Mouse (Mus musculus): ENCODE data around the gene Nipsnap2.
"Not testable (repeated sequence)": the region's sequence is repeated elsewhere in the genome, so short reads cannot be mapped to it uniquely, and the experiment has no call there.

The Nipsnap2 gene

DNA sequence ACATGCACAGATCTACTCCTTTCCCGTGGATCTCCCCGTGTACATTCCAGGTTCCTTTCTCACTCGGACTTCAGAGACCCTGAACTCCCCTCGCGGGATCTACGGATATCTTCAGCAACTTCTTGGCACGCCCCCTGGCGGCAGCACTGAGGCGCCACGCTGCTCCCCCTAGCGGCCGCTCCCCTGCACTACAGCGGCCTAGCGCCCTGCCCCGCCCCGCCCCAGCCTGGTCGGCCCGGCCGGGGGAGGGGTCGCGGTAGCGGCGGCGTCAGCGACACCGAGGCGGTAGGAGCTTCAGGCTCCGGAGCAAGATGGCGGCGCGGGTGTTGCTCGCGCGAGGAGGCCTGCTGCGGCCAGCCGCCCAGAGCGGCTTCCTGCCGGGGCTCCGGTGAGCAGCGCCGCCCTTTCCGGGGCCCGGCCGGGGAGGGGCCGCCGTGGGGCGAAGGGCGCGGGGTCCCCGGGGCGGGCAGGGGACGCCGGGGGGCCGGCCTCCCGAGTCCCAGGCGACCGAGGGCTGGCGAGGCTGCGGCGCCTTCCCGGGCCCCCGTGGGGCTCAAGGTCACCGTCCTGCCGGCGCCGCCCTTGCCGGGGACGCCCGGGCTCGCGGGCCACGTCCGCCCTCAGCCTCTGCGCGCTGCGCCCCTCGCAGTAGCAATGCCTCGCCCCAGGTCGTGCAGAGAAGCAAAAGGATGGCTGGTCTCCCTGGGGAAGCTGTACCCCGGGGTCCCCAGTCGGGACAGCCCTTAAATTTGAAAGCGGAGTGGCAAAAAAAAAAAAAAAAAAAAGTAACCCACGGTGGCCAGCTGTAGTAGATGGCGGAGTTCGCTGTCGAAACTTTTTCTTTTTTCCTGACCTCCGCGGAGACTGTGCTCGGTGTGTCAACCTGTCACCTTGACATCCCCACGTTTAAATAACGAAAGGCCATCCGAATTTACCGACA lies at the start of gene Nipsnap2:
Gene Nipsnap2, plus strand, starts transcription at position 230 of the 940 bp plus-strand sequence.
- peak; percentile 94 for DNase-seq (ENCODE audit: low read depth, low spot score)

DNA sequence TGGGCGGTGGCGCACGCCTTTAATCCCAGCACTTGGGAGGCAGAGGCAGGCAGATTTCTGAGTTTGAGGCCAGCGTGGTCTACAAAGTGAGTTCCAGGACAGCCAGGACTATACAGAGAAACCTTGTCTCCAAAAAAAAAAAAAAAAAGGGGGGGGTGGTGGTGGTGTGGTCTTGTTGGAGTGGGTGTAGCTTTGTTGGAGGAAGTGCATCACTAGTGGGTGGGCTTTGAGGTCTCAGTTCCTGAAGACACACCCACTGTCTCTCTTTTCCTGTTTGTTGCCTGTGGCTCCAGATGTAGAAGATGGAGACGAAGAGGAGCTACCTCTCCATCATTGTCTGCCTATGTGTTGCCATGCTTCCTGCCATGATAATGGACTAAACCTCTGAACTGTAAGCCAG lies 39.7 kb upstream of the Nipsnap2 start:
- not testable (repeated sequence) for DNase-seq (ENCODE audit: low read depth, low spot score)

DNA sequence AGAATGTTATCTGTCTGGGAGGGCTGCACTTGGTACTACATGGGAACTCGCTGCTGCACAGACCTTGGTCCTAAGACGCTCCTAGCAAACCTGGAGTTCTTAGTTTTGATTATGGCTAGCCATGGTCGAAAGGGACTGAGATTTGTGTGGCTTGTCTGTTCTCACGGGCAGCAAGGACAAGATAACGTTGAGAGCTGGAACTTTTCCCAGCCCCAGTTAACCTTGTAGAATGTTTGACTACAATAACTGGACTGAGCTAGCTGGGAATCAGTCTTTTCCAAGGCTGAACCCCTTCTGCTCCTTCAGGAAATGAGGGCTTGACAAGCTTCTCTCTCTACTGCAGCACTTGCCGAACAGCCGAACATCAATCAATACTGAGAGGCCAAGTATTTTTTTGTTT lies 37.2 kb upstream of the Nipsnap2 start:
- no peak for DNase-seq (ENCODE audit: low read depth, low spot score)

DNA sequence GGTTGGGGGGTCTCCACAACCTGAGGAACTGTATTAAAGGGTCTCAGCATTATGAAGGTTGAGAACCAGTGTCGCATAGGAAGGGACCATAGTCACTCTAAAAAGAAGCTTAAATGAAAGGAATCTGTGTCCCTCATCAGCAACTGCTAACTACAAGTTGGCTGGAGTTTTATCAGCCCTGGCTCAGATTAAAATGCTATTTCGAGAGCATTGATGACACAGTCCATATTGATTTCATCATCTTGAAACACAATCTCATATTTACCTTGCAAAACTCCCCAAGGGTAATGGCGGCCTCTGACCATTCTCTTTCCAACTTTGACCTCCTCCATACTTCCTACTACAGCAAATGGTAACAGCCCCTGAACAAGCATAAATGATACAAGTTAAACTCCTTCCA lies 34.3 kb upstream of the Nipsnap2 start:
- no peak for DNase-seq (ENCODE audit: low read depth, low spot score)

GRCm38 (mm10) chr5:129700506-129700905 lies 24.4 kb upstream of the Nipsnap2 start:
- no peak for DNase-seq (ENCODE audit: low read depth, low spot score)

DNA sequence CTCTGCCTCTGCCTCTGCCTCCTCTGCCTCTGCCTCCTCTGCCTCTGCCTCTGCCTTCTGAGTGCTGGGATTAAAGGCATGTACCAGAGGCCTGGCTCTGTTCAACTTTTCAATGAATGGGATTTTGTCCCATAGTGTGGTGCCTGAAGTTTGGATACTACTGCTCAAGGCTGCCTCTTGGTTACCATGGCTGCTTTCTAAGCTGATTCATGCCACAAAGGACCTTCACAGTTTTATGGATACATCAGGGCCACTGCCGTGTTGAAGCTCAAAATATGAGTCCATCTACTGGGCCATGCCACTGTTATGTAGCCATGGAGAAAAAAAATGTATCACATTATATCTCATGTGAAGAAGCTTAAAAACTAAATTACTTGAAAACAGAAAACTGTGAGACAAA lies 23.2 kb upstream of the Nipsnap2 start:
- DNase-seq (ENCODE audit: low read depth, low spot score): no peak

GRCm38 (mm10) chr5:129703368-129703767 lies 21.5 kb upstream of the Nipsnap2 start:
- DNase-seq (ENCODE audit: low read depth, low spot score): no peak

DNA sequence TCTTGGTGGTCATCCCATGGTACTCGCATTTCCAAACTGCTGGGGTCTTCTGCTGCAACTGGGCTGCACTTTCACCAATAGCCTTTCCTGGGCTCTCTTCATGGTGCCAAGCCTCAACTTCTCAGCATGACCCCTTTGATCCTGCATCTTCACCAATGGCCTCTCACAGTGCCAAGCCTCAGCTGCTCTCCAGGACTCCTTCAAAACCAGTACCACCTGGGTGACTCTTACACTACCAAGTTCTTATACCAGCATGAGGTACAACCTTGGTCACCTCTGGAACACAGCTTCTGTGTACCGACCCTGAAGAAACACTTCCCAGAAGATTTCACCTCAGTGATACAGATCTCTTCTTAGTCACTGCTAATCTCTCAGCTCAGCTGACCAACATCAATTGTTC lies 16.5 kb upstream of the Nipsnap2 start, which contains the start of gene Sept14:
Gene Sept14, minus strand, starts transcription at position 101 of the 400 bp plus-strand sequence.
- DNase-seq (ENCODE audit: low read depth, low spot score): no peak

GRCm38 (mm10) chr5:129715326-129715861 lies 9.5 kb upstream of the Nipsnap2 start, which contains the start of gene Mrps17:
Gene Mrps17, plus strand, starts transcription at chr5:129715497.
- peak; percentile 95 for DNase-seq (ENCODE audit: low read depth, low spot score)

- no peak for DNase-seq (ENCODE audit: low read depth, low spot score)
Observed at GRCm38 (mm10) chr5:129717016-129717415, 7.8 kb upstream of the Nipsnap2 start.

GRCm38 (mm10) chr5:129720176-129720575 lies 4.7 kb upstream of the Nipsnap2 start:
- DNase-seq (ENCODE audit: low read depth, low spot score): no peak

DNA sequence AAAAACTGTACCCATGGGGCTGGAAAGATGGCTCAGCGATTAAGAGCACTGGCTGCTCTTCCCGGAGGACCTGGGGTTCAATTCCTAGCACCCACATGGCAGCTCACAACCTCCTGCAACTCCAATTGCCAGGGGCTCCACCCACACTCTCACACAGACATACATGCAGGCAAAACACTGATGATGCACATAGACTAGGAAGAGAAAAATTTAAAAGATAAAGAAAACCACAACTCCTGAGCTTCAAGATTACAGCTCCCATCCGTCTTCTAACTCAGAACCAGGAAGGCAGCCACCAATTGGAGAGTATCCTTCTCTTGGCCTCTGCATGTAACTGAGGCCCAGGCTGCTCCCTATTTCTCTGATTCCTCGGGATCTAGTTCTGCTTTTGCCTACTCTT lies 595 bp upstream of the Nipsnap2 start:
- DNase-seq (ENCODE audit: low read depth, low spot score): no peak

DNA sequence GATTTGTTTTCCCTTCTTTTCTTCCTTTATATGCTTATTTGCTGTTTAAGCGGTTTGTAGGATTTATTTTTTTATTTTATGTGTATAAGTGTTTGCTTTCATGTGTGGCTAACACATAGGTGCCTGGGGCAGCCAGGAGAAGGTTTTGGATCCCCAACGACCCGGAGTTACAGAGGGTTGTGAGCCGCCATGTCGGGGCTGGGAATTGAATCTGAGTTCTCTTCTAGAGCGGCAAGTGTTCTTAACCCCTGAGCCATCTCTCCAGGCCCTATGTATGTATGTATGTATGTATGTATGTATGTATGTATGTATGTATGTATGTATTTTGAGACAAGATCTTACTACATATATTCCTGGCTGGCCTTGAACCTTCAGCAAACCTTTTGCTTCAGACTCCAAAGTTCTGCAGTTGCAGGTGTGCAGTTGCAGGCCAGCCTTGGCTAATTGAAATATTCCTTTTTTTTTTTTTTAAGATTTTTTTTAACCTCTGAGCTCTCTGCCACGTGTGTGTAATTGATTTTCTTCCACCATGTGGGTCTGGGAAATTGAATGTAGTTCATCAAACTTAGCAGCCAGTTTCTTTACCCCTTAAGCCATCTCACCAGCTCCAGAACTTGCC lies 1.0 kb downstream of the Nipsnap2 start:
- DNase-seq (ENCODE audit: low read depth, low spot score): no peak

- no peak for DNase-seq (ENCODE audit: low read depth, low spot score)
Observed at GRCm38 (mm10) chr5:129726784-129727183, 1.9 kb downstream of the Nipsnap2 start.

- no peak for DNase-seq (ENCODE audit: low read depth, low spot score)
Observed at GRCm38 (mm10) chr5:129729286-129729685, 4.4 kb downstream of the Nipsnap2 start.

- no peak for DNase-seq (ENCODE audit: low read depth, low spot score)
Observed at GRCm38 (mm10) chr5:129730344-129730743, 5.5 kb downstream of the Nipsnap2 start.

- DNase-seq (ENCODE audit: low read depth, low spot score): no peak
Observed at GRCm38 (mm10) chr5:129731021-129731420, 6.2 kb downstream of the Nipsnap2 start.

GRCm38 (mm10) chr5:129740976-129741375 lies 16.1 kb downstream of the Nipsnap2 start:
- DNase-seq (ENCODE audit: low read depth, low spot score): peak; percentile 49

DNA sequence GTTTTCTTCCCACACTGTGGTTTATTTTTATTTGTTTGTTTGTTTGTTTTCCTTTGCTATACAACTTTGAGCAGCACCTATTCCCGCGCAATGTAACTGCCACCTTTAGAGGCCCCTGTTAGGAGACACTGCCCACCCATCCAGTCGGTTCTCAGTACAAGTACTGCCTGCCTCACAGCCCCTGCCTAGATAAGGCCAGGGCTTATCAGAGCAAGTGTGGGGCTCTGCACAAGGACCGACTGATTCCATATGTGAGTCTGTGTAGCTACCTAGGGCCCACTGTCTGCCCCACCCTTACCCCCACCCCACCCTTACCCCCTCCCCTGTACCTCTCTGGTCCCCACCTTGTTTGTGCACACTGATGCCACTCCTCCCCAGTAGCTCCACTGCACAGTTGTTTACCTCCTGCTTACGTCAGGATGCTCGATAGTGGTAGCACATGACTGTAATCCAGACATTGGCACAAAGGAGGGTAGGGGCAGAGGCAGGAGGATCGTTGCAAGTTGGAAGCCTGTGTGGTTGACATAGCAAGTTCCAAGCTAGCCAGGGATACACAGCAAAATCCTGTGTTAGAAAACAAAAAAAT lies 18.1 kb downstream of the Nipsnap2 start:
- no peak for DNase-seq (ENCODE audit: low read depth, low spot score)

DNA sequence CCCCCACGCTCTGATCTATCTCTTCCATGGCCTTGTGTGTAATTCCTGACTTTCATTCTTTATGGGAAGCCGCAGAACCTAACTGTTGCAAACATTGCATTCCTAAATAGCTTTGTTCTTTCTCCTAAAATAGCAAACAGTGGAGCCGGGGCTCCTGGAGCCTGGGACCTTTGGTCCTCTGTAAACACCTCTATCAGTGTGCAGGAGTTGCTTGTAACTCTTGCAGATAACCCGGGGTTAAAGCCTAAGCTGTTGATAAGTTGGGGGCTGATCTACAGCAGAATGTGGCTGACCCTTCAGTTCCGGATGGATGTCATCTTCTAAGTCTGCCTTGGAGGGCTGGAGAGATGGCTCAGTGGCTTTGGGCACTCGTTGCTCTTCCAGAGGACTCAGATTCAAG lies 19.2 kb downstream of the Nipsnap2 start:
- DNase-seq (ENCODE audit: low read depth, low spot score): no peak

DNA sequence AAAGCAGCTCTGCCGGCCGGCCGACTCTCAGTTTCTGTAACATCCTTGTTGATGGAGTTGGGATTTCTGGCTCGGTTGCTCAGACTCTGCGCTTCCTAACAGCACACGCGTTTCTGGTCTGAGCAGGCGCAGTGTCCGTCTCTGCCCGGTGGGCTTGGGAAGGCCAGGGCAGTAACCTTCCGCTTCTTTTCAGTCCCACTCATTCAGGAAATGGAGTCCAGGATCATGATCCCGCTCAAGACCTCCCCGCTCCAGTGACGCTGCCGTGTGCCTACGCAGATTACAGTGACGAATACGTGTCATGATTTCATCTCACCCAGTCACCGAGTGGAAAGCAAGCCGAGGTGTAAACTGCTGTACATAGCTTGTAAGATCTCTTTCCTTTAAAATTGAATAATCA lies 32.0 kb downstream of the Nipsnap2 start:
- DNase-seq (ENCODE audit: low read depth, low spot score): no peak

- no peak for DNase-seq (ENCODE audit: low read depth, low spot score)
Observed at GRCm38 (mm10) chr5:129759929-129760480, 35.1 kb downstream of the Nipsnap2 start.
